Mouse (Mus musculus) CD4-positive, CD25-positive, alpha-beta regulatory T cell, adult 2 months (primary cell): Measurements from ENCODE around the gene Cdca4.
A peak's percentile ranks its signal among the peaks of the same experiment; 100 is the strongest.
"Not testable (repeated sequence)": the region's sequence is repeated elsewhere in the genome, so short reads cannot be mapped to it uniquely, and the experiment has no call there.

Source experiments
- DNase-seq: peaks from one replicate; pipeline ENCODE4 v3.0.0-alpha.2; 2012; ENCODE audit warnings: low read depth, low spot score

Cdca4 gene

DNA sequence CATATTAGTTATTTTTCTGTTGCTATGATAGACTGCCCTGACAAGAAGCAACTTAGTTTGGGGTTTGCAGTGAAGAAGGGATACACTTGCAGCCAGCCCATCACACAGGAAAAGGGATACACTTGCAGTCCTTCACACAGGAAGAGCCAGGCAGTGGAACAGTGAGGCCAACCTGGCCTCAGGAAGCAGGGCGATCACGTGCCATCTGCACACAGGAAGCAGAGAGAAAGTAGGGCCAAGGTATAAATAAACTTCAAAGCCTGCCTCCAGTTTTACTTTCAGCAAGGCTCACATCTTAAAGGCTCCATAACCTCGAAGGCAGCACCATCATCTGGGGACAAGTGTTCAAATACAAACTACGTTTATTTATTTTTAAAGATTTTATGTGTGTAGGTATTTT lies 6.0 kb downstream of the Cdca4 start:
- DNase-seq = peak; percentile 78

DNA sequence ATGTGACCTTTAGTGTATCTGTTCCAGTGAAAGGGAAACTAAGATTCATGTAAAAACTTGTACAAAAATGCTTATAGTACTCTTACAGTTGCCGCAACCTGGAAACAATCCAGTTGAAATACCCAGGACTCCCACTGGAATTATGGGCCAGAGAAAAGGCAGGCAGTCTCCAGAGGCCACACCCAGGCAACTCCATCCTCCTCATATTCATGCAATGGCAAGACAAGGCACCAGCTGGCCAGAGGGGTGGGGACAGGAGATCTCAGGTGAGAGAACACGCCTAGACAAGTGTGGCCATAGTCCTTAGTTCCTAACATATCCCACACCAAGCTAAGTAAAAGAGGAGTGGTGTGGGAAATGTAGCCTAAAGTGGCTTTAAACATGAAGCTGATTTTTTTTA lies 6.5 kb downstream of the Cdca4 start:
- DNase-seq = no peak

DNA sequence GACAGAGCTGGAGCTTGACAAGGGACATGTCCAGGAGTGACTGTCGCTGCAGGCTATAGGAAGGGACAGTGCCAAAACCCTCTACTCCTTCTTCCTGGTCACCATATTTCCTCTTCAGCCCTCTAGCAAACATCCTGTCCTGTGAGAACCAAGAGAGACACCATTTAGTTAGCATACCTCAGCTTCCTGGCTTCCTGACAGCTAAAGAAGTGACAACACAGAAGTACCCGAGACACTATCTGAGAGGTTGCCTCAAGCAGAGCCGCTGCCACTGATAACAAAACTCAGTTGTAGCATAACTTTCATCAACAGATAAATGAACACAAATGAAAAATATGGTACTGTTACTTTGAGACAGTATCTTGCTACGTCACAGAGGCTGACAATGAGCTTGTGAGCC lies 7.2 kb downstream of the Cdca4 start:
- DNase-seq = peak; percentile 36

DNA sequence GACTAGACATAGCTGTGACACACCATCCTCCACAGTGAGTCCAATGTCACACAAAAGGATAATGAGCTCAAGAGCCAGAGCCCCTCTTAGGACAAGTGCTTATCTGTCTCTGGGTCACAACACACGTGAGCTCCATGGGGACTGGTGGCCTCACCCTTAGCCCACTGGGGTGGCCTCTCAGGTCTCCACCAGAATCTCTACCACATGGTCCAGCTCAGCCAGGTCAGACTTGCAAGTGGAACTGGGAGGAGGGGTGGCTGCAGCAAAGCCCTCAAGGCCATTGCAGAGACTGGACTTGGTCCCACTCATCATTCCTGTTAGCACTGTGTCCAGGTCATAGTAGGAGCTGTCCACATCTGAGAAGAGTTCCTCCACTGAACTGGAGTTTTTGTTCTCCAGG lies 8.0 kb downstream of the Cdca4 start:
- DNase-seq = no peak

DNA sequence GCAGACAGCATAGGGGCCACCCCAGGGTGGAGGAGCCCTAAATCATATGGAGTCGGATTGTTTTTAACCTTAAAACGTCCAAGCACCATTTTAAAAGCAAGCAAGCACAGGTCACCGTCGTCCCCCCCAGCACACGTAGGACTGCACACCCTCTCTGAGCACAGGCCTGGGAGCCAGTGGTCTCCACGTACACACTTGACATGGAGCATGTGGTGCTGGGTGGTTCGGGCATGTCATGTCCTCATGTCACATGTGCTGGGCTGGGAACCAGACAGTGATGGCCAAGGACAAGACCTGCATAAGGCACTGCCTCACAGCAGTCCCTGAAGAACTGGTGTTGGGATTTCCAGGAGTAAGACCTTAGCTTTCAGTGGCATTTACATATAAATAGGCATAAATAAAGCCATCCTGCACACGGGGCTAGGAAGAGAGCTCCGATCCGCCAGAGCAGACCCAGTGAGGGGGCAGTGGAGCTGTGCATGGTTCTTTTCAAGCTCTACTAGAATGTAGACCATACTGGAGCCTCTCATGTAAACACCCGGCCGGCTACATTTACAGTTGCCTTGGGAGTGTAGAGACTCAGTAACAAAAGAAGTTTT lies 8.7 kb downstream of the Cdca4 start:
- DNase-seq = no peak

DNA sequence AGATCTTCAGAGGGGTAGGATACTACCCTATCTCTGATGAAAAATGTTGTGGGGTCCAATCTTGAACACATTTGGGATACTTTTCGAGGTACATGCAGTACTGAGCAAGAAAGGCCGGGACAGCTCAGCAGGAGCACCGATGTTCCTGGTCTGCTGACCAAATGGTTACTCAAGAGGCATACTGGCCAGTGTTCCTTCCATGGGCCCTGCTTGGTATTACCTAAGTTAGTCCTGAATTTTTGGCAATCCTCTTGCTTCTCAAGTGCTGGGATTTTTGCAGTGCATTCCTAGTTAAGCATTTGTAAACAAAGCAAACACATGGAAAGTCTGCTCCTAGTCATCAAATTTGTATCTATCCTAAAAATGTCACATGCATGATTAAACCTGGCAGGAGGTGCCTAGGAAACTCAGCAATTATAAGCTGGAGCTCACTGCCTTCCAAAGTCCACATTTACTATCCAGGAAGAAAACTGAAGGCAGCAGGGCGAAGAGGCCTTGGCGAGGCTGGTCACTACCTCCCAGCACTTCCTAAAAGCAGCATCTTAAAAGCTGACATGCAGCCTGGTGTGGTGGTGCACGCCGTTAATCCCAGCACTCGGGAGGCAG lies 10.1 kb downstream of the Cdca4 start:
- no peak for DNase-seq

DNA sequence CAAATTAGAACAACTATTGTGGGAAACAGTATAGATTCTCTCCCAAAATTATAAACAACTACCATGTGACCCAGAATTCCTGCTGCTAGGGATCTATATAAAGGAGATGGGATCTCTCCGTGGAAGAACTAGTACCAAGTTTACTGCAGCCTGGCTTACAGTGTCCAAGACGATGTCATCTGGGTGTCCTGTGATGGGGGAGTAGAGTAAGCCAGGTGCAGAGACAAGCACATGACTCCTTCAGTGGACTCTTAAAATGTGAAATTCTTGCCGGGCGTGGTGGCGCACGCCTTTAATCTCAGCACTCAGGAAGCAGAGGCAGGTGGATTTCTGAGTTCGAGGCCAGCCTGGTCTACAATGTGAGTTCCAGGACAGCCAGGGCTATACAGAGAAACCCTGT lies 12.4 kb downstream of the Cdca4 start:
- DNase-seq = not testable (repeated sequence)

DNA sequence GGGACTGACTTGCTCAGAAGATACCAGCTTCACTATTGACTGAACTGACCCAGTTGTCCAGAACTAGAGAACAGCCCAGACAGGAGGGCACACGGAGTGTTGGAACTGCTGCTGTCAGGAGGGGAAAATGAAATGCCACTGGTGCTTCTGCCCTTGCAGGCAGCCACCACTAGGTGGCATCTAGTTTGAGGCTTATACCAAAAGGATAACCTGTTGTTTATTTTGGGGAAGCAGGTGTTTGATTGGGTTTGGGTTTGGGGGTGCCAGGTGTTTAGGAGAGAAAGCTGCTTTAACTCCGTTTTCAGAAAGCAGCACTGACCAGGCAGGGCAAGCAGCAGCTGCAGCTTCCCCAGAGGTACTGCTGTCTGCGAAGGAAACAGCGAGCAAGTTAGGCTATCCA lies 12.9 kb downstream of the Cdca4 start:
- DNase-seq = peak; percentile 78

DNA sequence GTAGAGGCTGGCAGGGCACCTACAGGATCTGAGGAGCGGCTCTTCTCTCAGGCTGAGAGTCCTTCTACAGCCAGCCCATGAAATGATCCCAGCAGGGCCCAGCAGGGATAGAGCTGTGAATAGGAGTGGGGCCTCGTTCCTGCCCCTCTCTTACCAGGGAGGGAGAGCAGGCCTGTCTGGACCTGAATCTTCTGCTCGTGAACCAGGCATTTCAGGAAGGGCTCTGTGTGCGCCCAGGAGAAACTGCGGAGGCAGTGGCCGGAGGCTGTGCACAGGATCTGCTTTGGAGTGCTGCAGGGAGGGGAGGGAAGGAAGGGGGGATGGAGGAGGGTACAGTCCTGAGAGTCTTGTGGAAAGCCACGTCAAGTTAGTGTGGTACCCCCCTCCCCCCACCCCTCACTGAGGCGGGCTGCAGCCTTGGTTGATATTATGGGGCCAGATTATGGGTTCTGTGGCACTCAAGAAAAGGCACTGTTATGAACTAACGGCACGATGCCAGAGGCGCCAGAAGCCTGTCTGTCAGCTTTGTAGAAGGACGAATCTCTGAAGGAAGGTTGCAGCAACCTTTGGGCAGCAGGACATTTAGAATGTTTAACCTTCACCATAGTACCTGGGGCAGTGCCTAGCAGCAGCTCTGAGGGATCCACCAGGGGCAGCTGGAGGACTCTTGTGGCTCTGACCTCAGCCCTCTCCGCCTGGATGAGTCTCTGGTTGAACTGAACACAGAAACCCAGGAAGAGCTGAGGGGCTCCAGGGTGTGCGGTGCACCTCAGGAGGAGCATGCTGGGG lies 14.3 kb downstream of the Cdca4 start:
- no peak for DNase-seq

DNA sequence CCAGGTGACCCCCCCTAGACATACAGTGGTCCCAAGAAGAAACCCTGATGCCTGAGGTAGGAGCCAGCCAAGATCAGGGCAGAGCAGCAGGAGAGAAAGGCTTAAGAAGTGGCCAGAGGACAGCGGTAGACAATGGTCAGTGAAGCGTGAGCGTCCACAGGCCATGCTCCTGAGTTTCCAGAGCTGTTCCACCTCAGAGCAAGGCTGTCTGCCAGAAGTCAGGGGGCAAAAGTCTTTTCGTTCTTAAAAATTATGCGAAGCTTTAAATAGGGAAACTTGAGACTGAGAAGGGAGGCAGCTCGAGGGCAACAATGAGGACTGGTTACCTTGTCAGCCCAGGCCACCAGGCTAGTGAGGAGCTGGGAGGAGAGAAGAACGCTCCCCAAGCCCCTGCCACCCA lies 15.9 kb downstream of the Cdca4 start:
- no peak for DNase-seq

DNA sequence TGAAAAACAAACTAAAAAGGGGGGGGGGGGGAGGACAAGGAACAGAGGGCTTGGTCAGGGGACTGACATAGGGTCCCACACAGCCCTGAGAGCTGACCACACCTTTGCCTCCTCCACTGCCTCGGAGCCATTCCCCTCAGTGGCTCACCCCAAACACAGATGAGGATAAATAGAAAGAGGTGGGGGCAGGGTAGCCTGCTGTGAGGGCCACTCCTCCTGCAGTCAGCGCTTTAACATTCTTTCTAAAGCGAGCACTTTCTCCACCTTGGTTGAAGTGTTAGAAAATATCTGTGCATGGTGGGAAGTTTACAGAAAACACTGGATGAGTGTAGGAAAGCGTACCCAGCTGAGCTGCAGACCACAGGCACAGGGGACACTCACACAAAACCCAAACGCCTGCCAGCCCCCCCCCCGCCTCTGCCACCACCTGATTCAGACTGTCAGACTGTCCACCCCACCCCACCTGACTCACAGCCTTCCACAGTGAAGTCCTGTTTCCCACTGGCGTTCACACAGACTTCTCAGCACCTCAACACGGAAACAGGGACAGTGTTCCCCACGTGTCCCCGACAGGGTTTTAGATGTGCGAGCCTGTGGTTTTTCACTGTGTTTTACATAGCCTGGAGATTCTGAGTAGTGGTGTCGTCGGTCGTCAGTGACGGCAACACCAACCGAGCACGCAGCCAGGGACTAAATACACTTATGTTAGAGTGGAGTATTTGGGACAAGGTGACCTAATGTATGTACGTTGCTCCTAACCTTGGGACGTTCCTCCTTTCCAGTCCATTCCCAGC lies 18.9 kb downstream of the Cdca4 start:
- DNase-seq = no peak

DNA sequence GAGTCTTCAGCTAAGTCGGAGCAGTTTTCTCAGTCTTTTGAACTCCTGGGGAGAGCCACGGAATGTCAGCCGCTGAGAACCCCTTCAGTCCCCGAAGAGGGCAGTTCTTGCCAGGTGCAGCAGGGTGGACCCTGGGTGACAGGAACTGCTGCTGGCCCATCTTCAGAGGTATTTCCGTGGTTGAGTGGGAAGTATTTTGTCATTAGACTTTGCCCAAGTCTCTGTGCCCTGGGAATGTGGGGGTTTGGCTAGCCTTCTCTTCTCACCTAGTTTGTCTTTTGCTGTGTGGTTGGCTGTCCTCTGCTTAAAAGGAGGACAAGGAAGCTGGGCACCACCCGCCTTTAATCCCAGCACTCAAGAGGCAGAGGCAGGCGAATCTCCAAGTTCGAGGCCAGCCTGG lies 19.6 kb downstream of the Cdca4 start:
- DNase-seq = no peak

DNA sequence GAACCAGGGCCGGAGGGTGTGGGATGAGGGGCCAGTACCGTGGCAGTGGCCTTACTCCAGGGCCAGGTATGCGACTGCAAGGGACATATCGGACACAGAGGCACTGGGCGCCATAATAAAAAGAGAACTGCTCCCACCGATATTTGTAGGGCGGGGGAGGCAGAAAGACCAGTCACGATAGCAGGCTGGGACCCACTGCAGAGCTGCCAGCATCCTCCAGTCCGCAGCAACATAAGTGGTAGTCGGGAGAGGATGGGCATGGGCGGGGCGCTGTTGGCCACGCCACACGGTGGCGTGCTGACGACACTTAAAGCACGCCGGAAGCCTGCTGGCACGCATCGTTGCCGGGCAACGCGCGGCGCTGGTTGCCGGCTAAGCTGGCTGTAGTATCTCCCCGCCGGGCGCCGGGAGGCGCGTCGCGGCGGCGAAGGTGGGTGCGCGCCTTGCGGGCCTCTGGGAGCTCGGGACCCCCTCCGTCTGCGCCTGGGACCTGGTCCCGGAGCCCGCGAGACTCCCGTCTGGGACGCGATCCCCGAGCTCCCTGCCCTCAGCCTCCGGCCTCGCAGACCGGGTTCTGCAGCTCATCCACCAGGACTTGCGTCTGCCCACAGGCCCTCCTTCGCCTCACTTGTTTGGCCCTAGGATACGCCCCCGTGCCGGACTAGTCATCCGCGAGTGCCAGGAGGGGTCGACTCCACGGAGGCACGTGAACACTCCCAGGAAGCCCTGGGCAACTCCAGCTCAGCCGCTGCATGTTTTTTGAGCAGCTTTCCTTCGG lies 20.4 kb downstream of the Cdca4 start, which contains the start of gene Clba1:
Clba1 (plus strand) TSS at position 351 of the 778 bp plus-strand sequence.
- peak; percentile 96 for DNase-seq

DNA sequence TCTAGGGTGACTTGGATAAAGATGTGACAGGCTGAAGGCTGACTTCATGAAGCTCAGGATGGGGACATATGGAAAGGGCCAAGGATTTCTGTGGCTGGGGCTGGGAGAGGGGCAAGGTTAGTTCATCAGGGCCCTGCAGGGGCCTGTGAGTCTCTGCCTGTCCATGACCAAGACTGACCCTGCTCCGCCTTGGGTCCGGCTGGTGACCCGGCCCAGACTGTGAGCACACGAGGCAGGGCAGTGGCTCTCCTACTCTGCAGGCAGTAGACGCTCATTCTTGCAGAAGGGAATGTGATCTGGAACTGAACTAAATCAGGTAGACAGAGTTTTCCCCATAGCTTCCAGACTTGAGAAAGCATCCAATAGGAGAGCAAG lies 21.0 kb downstream of the Cdca4 start:
- no peak for DNase-seq

DNA sequence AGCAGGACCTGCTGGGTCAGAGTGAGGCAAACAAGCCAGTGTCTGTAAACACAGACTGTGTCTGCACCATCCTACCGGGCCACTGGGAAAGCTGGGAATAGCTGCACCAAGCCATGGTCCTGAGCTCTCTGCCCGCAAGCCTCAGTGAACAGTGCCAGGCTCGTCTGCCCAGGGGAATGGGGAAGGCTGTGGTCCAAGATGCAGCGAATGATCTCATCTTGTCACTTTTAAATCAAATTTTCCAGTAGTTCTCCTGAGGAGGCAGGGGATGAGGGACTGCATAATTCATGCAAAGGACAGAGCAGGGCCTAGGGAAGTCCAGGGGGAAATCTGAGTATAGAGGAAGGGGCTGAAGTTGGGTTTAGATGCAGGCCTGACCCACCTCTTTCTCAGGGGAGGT lies 21.4 kb downstream of the Cdca4 start:
- DNase-seq = no peak

DNA sequence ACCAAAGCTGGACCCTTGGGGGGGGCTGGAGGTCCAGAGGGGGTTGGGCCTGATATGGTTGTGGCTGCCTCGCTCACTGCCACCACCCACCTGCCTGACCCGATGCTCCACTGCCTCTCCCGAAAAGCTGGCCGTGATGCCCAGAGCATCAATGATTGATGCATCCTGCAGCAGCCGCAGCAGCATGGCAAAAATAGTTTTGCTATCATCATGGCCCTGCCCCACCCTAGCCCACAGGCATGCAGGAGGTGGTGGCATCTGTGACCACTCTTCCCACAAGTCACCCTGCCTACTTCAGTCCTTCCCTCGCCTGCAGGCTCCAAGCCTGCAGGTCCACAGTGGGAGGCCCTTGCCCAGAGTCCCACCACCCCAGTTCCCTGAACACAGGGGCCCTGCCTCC lies 23.2 kb downstream of the Cdca4 start:
- DNase-seq = no peak

DNA sequence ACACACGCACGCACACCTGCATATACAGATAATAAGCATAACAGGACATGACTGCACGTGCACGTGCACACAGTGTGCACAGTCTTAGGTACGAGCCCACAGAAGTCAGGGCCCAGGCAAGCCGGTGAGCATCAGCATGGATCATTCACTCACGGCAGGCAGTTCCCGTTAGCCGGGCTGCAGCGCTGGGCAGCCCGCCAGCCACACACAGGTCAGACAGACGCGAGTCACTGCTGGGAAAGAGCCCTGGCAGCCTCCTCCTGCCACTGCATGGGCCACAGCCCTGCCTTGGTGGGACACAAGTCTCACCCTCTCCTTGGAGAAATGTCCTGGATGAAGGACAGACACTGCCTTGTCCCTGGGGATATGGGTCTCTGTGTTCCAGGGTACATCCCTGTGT lies 25.2 kb downstream of the Cdca4 start:
- no peak for DNase-seq

DNA sequence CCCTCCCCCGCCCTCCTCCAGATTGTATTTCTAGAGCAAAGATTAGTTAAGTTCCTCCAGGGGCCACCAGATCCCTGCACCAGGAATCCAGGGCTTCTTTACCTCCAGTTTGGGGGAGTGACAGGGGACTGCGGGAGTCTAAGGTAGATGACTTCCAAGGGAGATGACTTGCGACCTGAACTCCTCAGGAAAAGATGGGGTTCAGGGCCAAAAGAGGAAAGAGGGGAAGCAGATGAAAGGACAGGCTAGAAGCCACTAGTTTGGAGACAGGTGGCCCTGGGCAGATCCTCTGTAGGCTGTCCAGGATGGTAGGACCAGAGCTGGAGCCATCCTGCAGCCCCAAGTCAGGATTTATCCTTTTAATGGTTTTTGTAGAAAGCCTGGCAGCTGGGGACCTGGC lies 26.3 kb downstream of the Cdca4 start:
- DNase-seq = no peak

DNA sequence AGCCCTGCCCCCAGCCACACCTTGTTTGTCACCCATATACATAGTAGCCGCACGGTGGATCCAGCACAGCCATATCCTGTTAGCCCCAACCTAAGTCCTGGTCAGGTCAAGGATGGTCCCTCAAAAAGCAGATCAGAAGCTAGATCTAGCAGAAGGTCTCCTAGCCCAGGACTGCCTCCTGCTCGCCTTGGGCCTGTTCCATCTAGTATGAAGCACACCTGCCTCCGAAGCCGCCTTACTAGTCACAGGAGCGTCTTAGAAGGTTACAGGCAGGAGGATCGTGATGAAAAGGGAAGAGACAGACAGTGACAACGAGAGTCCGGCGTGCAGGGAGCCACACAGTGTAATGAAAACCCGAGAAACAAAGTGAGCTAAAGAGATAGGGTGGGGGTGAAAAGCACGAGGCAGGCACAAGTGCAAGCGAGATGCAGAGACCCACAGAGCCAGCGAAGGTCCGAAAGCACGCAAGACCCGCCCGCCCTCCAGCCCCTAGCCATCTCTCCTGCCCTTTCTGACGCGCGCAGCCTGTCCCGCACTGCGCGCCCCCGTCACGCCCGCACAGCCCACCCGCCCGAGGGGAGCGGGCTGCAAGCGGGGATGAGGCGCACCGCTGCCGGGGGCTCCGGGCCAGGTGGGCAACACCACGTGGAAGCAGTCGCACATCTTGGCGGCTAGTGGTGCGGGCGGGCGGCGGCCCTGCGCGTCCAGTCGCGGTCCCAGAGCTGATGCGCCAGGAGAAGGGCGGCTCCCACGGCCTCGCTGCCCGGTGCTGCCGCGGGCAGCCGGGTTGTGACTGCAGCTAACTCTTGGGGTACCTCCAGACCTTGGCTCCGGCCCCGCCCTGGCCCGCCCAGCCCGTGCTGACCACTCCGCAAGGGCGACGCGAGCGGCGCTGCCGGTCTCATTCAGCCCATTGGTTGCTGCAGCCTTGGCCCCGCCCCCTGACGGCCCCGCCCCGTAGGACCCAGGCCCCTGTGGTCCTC lies 27.1 kb downstream of the Cdca4 start, which contains the start of gene Ahnak2:
Ahnak2 (minus strand) TSS at position 794 of the 983 bp plus-strand sequence.
- peak; percentile 25 for DNase-seq

DNA sequence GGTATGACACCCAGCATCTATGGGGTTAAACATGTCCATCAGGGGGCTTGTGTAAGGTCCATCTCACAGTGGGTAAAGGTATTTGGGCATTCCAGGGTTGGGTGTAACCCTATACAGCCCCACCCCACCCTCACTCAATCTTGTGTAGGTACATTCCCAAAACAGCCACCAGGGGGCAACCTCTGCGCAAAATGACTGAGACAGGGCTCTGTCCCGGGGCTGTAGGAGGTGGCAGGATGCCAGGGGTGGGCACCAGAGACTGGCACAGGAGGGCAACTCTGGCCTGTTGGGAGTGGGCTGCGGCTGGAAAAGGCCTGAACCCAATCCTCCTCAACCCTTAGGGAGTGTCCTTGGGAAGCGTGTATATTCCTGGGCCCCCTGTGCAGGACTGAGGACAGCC lies 28.7 kb downstream of the Cdca4 start:
- peak; percentile 87 for DNase-seq
